Mouse (Mus musculus) ES-E14 (cell line): ENCODE measurements around the gene Alk. TPM values are rescaled to one million over a fixed set of nuclear protein-coding genes. Genes with fewer than 3 reads are reported as not detected.

Source experiments
- DNase-seq: peaks from one replicate; pipeline ENCODE4 v3.0.0-alpha.2; 2013; ENCODE audit warnings: low read depth, low spot score
- H3K27ac ChIP-seq: 2 replicates; pipeline ENCODE4 v1.5.1; 2012; ENCODE audit warnings: low read depth, mild to moderate bottlenecking, low read length, moderate library complexity, mixed read lengths; ENCODE audit not compliant: poor library complexity, insufficient read depth, severe bottlenecking
- H3K36me3 ChIP-seq: 2 replicates; pipeline ENCODE4 v1.6.1; 2012; ENCODE audit warnings: mild to moderate bottlenecking, low read length, moderate library complexity, mixed read lengths; ENCODE audit not compliant: control insufficient read depth, poor library complexity, insufficient read depth, severe bottlenecking
- H3K4me1 ChIP-seq, 2 experiments: fragments of 150-350 bp in 1 of 2; sonication (generic) in 1 of 2; 2 replicates each; pipeline ENCODE4 v1.6.1; 2012; ENCODE audit warnings: low read length in 2 of 2, mild to moderate bottlenecking in 1 of 2, mixed read lengths in 1 of 2; ENCODE audit not compliant: control insufficient read depth in 2 of 2, insufficient read depth in 2 of 2, poor library complexity in 1 of 2
- H3K4me3 ChIP-seq, 2 experiments: fragments of 150-350 bp in 1 of 2; sonication (generic) in 1 of 2; 2 replicates each; pipeline ENCODE4 v1.5.1; 2012; ENCODE audit warnings: low read length in 2 of 2, low read depth in 1 of 2, mild to moderate bottlenecking in 1 of 2, mixed read lengths in 1 of 2; ENCODE audit not compliant: insufficient read depth in 1 of 2, poor library complexity in 1 of 2, severe bottlenecking in 1 of 2
- H3K9ac ChIP-seq: 2 replicates; pipeline ENCODE4 v1.6.1; 2012; ENCODE audit warnings: low read depth, mild to moderate bottlenecking, low read length, mixed read lengths; ENCODE audit not compliant: poor library complexity, insufficient read depth, severe bottlenecking
- H3K9me3 ChIP-seq: fragments of 150-350 bp; sonication (generic); 2 replicates; pipeline ENCODE4 v1.6.1; 2012; ENCODE audit warnings: low read depth, mild to moderate bottlenecking, low read length; ENCODE audit not compliant: control insufficient read depth, insufficient read depth
- CHD2 ChIP-seq: IDR thresholded peaks from 2 replicates; pipeline ENCODE4 v1.6.1; 2014; ENCODE audit warnings: mild to moderate bottlenecking, low read depth, low read length, inconsistent platforms
- HCFC1 ChIP-seq: IDR thresholded peaks from 2 replicates; pipeline ENCODE4 v1.6.1; 2012; ENCODE audit warnings: low read length, inconsistent platforms, borderline replicate concordance; ENCODE audit not compliant: insufficient read depth
- MAFK ChIP-seq: IDR thresholded peaks from 2 replicates; pipeline ENCODE4 v1.6.1; 2014; ENCODE audit warnings: mild to moderate bottlenecking, low read depth, low read length, inconsistent platforms; ENCODE audit not compliant: insufficient read depth
- ZC3H11A ChIP-seq: IDR thresholded peaks from 2 replicates; pipeline ENCODE4 v1.6.1; 2012; ENCODE audit warnings: low read depth, mild to moderate bottlenecking, inconsistent platforms, low read length, borderline replicate concordance
- ZNF384 ChIP-seq: IDR thresholded peaks from 2 replicates; pipeline ENCODE4 v1.6.1; 2012; ENCODE audit warnings: low read depth, low read length, inconsistent platforms
- in situ Hi-C, 2 experiments: fragments of 600-800 bp; cut with MboI; formaldehyde crosslinking; loops; one replicate each; pipeline ENCODE4 v1.15.1; 2025; ENCODE audit warnings: low sequenced_read_pairs in 2 of 2, inconsistent platforms in 1 of 2; ENCODE audit not compliant: unreplicated experiment in 2 of 2
- total RNA-seq: library from RNA; depleted of rRNA; stranded (reverse); fragments of 300-350 nt; gene quantifications from 2 replicates; pipeline ENCODE4 v1.2.3, GENCODE M21; 2012

The Alk gene
- total RNA-seq, 1 experiment = 0.58 TPM

DNA sequence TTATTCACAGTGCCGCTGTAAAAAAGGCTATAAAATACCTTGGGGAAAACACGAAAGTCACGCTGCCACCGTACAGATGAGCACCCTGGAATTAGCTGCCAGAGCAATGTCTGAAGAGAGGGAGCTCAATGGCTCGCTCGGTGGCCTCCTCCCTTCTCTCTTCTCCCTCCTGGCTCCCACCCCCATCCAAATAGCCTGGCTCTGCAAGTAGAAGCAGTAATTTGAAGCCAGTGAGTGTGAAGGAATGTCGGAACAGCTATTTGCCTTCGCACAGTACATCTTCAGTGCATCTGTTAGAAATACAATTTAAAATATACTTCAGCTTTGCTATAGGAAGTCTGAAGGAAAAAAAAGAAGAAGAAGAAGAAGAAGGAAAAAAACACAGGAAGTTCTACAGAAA lies 208.5 kb downstream of the Alk start:
- TF ChIP-seq ZNF384 = no peak
- no peak for TF ChIP-seq CHD2
- TF ChIP-seq HCFC1 = no peak
- TF ChIP-seq ZC3H11A = no peak
- no peak for TF ChIP-seq MAFK
- Histone ChIP-seq H3K27ac (no peak overlapping the region), H3K9me3 (no peaks in the 10 kb centered on the region), H3K4me1 (no peaks in the 10 kb centered on the region), H3K36me3 (no peaks in the 10 kb centered on the region), H3K4me3 (no peak overlapping the region), H3K9ac (no peak overlapping the region)
- in situ Hi-C loops = no loop called here
- DNase-seq = no peak

DNA sequence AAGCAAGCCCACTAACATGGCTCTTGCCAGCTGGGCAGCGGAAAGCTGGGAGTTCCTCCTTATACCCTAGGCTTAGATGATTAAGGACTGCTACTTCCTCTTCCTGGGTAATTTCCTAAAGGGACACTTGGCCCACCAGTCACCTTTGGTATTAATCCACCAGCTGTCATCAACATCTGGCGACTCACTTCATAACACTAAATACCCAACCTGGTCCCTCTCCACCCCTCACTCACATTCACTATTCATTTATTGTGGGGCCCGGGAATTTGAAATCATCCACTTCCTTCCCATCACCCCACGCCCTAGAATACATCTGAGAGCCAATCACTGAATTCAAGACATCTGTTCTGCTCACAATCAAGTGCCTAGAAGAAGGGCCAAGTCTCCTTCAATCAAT lies 235.4 kb downstream of the Alk start:
- Histone ChIP-seq H3K9ac (no peak overlapping the region), H3K4me1 (no peaks in the 10 kb centered on the region), H3K9me3 (no peaks in the 10 kb centered on the region), H3K36me3 (no peaks in the 10 kb centered on the region), H3K27ac (no peak overlapping the region), H3K4me3 (no peak overlapping the region)
- TF ChIP-seq ZC3H11A (no peak), CHD2 (no peak), ZNF384 (no peak), HCFC1 (no peak), MAFK (no peak)
- no peak for DNase-seq
- in situ Hi-C loops = no loop called here

- in situ Hi-C loops = no loop called here
- Histone ChIP-seq H3K9me3 (no peaks in the 10 kb centered on the region), H3K27ac (no peak overlapping the region), H3K36me3 (no peaks in the 10 kb centered on the region), H3K9ac (no peak overlapping the region), H3K4me3 (no peak overlapping the region), H3K4me1 (no peaks in the 10 kb centered on the region)
- TF ChIP-seq MAFK = no peak
- no peak for TF ChIP-seq CHD2
- TF ChIP-seq ZC3H11A = no peak
- no peak for DNase-seq
Observed at GRCm38 (mm10) chr17:72362811-72363496, 241.5 kb downstream of the Alk start.

DNA sequence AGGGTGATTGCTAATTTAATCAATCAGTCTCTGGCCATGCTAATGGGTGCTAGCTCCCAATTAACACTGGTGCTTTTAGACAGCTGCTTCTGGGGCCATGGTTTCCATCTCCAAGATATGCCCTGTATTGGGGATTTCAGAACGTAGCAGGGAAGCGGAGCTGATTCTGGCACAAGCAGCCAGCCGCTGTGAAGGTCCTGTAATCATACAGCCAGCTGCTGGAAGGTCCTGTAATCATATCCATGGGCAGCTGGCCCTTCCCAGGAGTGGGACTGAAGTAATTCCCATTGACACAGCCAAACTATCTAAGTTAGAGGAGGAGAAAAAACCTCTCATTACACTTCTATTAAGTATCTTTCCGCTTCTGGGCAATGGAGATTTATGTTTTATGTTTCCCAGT lies 242.5 kb downstream of the Alk start:
- Histone ChIP-seq H3K27ac (no peak overlapping the region), H3K4me1 (no peaks in the 10 kb centered on the region), H3K9ac (no peak overlapping the region), H3K4me3 (no peak overlapping the region), H3K9me3 (no peaks in the 10 kb centered on the region), H3K36me3 (no peaks in the 10 kb centered on the region)
- TF ChIP-seq MAFK = no peak
- TF ChIP-seq ZNF384 = no peak
- no peak for TF ChIP-seq CHD2
- TF ChIP-seq HCFC1 = no peak
- no peak for TF ChIP-seq ZC3H11A
- no peak for DNase-seq
- in situ Hi-C loops = no loop called here

- no peak overlapping the region for H3K4me3 ChIP-seq
- no peak for DNase-seq
- TF ChIP-seq ZNF384 = no peak
- no peak for TF ChIP-seq HCFC1
- no peak for TF ChIP-seq CHD2
- no peak for TF ChIP-seq ZC3H11A
- TF ChIP-seq MAFK = no peak
- H3K9ac ChIP-seq = no peak overlapping the region
- H3K9me3 ChIP-seq = no peaks in the 10 kb centered on the region
- in situ Hi-C loops = no loop called here
- H3K27ac ChIP-seq = no peak overlapping the region
- no peaks in the 10 kb centered on the region for H3K4me1 ChIP-seq
- H3K36me3 ChIP-seq = no peaks in the 10 kb centered on the region
Observed at GRCm38 (mm10) chr17:72356759-72357302, 247.6 kb downstream of the Alk start.
